Mouse (Mus musculus) brain, embryonic 14.5 days (tissue): ENCODE measurements around the gene Ramp3.

Experiments
- CTCF ChIP-seq: fragments of 200-500 bp; IDR thresholded peaks from 2 replicates; pipeline ENCODE4 v1.5.1; 2012; ENCODE audit warnings: inconsistent platforms, mild to moderate bottlenecking, moderate library complexity, borderline replicate concordance; ENCODE audit not compliant: insufficient read depth, insufficient read length; ENCODE audit errors: extremely low read depth
- POLR2A ChIP-seq: fragments of 200-500 bp; IDR thresholded peaks from 2 replicates; pipeline ENCODE4 v1.6.1; 2012; ENCODE audit warnings: mild to moderate bottlenecking, inconsistent platforms, borderline replicate concordance; ENCODE audit not compliant: poor library complexity, insufficient read depth, insufficient read length, severe bottlenecking; ENCODE audit errors: extremely low read depth

GRCm38 (mm10) chr11:6670826-6671225 lies 12.5 kb downstream of the Ramp3 start:
- no peak for TF ChIP-seq CTCF
- TF ChIP-seq POLR2A: no peak
